Mouse (Mus musculus) ES-E14 (cell line): ENCODE data around the gene Cib1. TPM values are rescaled to one million over a fixed set of nuclear protein-coding genes. Genes with fewer than 3 reads are reported as not detected.

Experiments
- DNase-seq: peaks from one replicate; pipeline ENCODE4 v3.0.0-alpha.2; 2013; ENCODE audit warnings: low read depth, low spot score
- H3K27ac ChIP-seq: 2 replicates; pipeline ENCODE4 v1.5.1; 2012; ENCODE audit warnings: low read depth, mild to moderate bottlenecking, low read length, moderate library complexity, mixed read lengths; ENCODE audit not compliant: poor library complexity, insufficient read depth, severe bottlenecking
- H3K36me3 ChIP-seq: 2 replicates; pipeline ENCODE4 v1.6.1; 2012; ENCODE audit warnings: mild to moderate bottlenecking, low read length, moderate library complexity, mixed read lengths; ENCODE audit not compliant: control insufficient read depth, poor library complexity, insufficient read depth, severe bottlenecking
- H3K4me1 ChIP-seq, 2 experiments: fragments of 150-350 bp in 1 of 2; sonication (generic) in 1 of 2; 2 replicates each; pipeline ENCODE4 v1.6.1; 2012; ENCODE audit warnings: low read length in 2 of 2, mild to moderate bottlenecking in 1 of 2, mixed read lengths in 1 of 2; ENCODE audit not compliant: control insufficient read depth in 2 of 2, insufficient read depth in 2 of 2, poor library complexity in 1 of 2
- H3K4me3 ChIP-seq, 2 experiments: fragments of 150-350 bp in 1 of 2; sonication (generic) in 1 of 2; 2 replicates each; pipeline ENCODE4 v1.5.1; 2012; ENCODE audit warnings: low read length in 2 of 2, low read depth in 1 of 2, mild to moderate bottlenecking in 1 of 2, mixed read lengths in 1 of 2; ENCODE audit not compliant: insufficient read depth in 1 of 2, poor library complexity in 1 of 2, severe bottlenecking in 1 of 2
- H3K9ac ChIP-seq: 2 replicates; pipeline ENCODE4 v1.6.1; 2012; ENCODE audit warnings: low read depth, mild to moderate bottlenecking, low read length, mixed read lengths; ENCODE audit not compliant: poor library complexity, insufficient read depth, severe bottlenecking
- H3K9me3 ChIP-seq: fragments of 150-350 bp; sonication (generic); 2 replicates; pipeline ENCODE4 v1.6.1; 2012; ENCODE audit warnings: low read depth, mild to moderate bottlenecking, low read length; ENCODE audit not compliant: control insufficient read depth, insufficient read depth
- CHD2 ChIP-seq: IDR thresholded peaks from 2 replicates; pipeline ENCODE4 v1.6.1; 2014; ENCODE audit warnings: mild to moderate bottlenecking, low read depth, low read length, inconsistent platforms
- HCFC1 ChIP-seq: IDR thresholded peaks from 2 replicates; pipeline ENCODE4 v1.6.1; 2012; ENCODE audit warnings: low read length, inconsistent platforms, borderline replicate concordance; ENCODE audit not compliant: insufficient read depth
- MAFK ChIP-seq: IDR thresholded peaks from 2 replicates; pipeline ENCODE4 v1.6.1; 2014; ENCODE audit warnings: mild to moderate bottlenecking, low read depth, low read length, inconsistent platforms; ENCODE audit not compliant: insufficient read depth
- ZC3H11A ChIP-seq: IDR thresholded peaks from 2 replicates; pipeline ENCODE4 v1.6.1; 2012; ENCODE audit warnings: low read depth, mild to moderate bottlenecking, inconsistent platforms, low read length, borderline replicate concordance
- ZNF384 ChIP-seq: IDR thresholded peaks from 2 replicates; pipeline ENCODE4 v1.6.1; 2012; ENCODE audit warnings: low read depth, low read length, inconsistent platforms
- in situ Hi-C, 2 experiments: fragments of 600-800 bp; cut with MboI; formaldehyde crosslinking; loops; one replicate each; pipeline ENCODE4 v1.15.1; 2025; ENCODE audit warnings: low sequenced_read_pairs in 2 of 2, inconsistent platforms in 1 of 2; ENCODE audit not compliant: unreplicated experiment in 2 of 2
- total RNA-seq: library from RNA; depleted of rRNA; stranded (reverse); fragments of 300-350 nt; gene quantifications from 2 replicates; pipeline ENCODE4 v1.2.3, GENCODE M21; 2012

The Cib1 gene
- total RNA-seq, 1 experiment = 59.7 TPM

- H3K9me3 ChIP-seq = no peaks in the 10 kb centered on the region
- no peak for TF ChIP-seq CHD2
- TF ChIP-seq ZNF384 = no peak
- TF ChIP-seq HCFC1 = no peak
- no peak for TF ChIP-seq ZC3H11A
- TF ChIP-seq MAFK = no peak
- peaks cover 13 to 45% of the 10 kb centered on the region in 2 experiments for H3K4me1 ChIP-seq
- H3K4me3 ChIP-seq = peak overlapping the region in 1 of 2 experiments; percentile 96; a peak in 1 of 4 replicates
- DNase-seq = no peak
- peaks cover 30% of the 10 kb centered on the region for H3K36me3 ChIP-seq
- H3K9ac ChIP-seq = no peak overlapping the region
- H3K27ac ChIP-seq = no peak overlapping the region
- in situ Hi-C loops = no loop called here
Measured at GRCm38 (mm10) chr7:80200963-80201539, 31.6 kb downstream of the Cib1 start.

GRCm38 (mm10) chr7:80200588-80200945 lies 32.0 kb downstream of the Cib1 start:
- H3K27ac ChIP-seq = no peak overlapping the region; the same call in 1 of the 2 replicates
- DNase-seq = no peak
- no peak for TF ChIP-seq ZNF384
- no peak for TF ChIP-seq ZC3H11A
- no peak for TF ChIP-seq CHD2
- TF ChIP-seq HCFC1 = no peak
- no peak for TF ChIP-seq MAFK

GRCm38 (mm10) chr7:80199851-80200587 lies 32.6 kb downstream of the Cib1 start:
- Histone ChIP-seq H3K9ac (peak overlapping the region; percentile 28; the same call in 1 of the 2 replicates), H3K36me3 (peaks cover 30% of the 10 kb centered on the region), H3K4me3 (peak overlapping the region; percentile 92 to 96), H3K4me1 (peaks cover 12 to 39% of the 10 kb centered on the region in 2 experiments), H3K27ac (peak overlapping the region; percentile 22; the same call in 1 of the 2 replicates), H3K9me3 (no peaks in the 10 kb centered on the region)
- in situ Hi-C loops = no loop called here
- TF ChIP-seq ZNF384 = no peak
- TF ChIP-seq ZC3H11A = no peak
- TF ChIP-seq MAFK = no peak
- TF ChIP-seq CHD2 = no peak
- TF ChIP-seq HCFC1 = no peak
- peak; percentile 74 for DNase-seq

More at GRCm38 (mm10) chr7:80200588-80200945, 32.0 kb downstream of the Cib1 start:
- in situ Hi-C loops = no loop called here
- Histone ChIP-seq H3K9me3 (no peaks in the 10 kb centered on the region), H3K36me3 (peaks cover 30% of the 10 kb centered on the region), H3K4me3 (peak overlapping the region in 1 of 2 experiments; percentile 96; a peak in 3 of 4 replicates), H3K4me1 (peaks cover 12 to 41% of the 10 kb centered on the region in 2 experiments), H3K9ac (peak overlapping the region; percentile 28)

GRCm38 (mm10) chr7:80199286-80199685 lies 33.3 kb downstream of the Cib1 start:
- Histone ChIP-seq H3K9me3 (no peaks in the 10 kb centered on the region), H3K4me3 (peak overlapping the region; percentile 92 to 96), H3K27ac (no peak overlapping the region; the same call in 1 of the 2 replicates), H3K4me1 (peaks cover 10 to 39% of the 10 kb centered on the region in 2 experiments), H3K9ac (peak overlapping the region; percentile 85), H3K36me3 (peaks cover 29% of the 10 kb centered on the region)
- no peak for DNase-seq
- TF ChIP-seq HCFC1 (no peak), ZC3H11A (no peak), MAFK (no peak), ZNF384 (no peak), CHD2 (no peak)
- in situ Hi-C loops = no loop called here
